Mouse (Mus musculus) lung, postnatal 10 days (tissue): ENCODE results near the gene Eri3.

ENCODE experiments used
- DNase-seq: peaks from one replicate; pipeline ENCODE4 v3.0.0; 2021

Gene Eri3

GRCm38 (mm10) chr4:117664411-117665137, 114.4 kb downstream of the Eri3 start:
- DNase-seq, result no peak

DNA sequence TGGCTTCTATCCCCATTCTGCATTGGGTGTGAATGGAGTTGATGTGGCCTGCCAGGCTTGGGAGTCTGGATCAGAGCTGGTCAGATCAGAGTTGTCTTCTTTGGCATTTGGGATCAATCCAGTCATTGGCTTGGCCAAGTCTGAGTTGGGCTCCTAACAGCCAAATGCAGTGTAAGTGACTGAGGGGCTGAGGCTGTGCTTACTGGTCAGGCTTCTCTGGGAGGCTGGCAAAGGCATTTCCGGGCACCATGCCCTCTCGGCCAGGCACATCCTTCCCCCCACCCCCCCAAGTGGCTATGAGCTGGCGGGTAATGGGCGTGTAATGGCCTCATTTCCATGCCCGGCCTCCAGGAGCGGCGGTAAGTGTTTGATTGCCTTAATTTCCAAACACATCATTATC, 115.4 kb downstream of the Eri3 start:
- DNase-seq, result peak; percentile 49

- no peak for DNase-seq
Observed at GRCm38 (mm10) chr4:117666054-117666453, 115.9 kb downstream of the Eri3 start.

GRCm38 (mm10) chr4:117669874-117670273, 119.7 kb downstream of the Eri3 start:
- no peak for DNase-seq

- no peak for DNase-seq
Observed at GRCm38 (mm10) chr4:117672042-117672441, 121.9 kb downstream of the Eri3 start.

DNA sequence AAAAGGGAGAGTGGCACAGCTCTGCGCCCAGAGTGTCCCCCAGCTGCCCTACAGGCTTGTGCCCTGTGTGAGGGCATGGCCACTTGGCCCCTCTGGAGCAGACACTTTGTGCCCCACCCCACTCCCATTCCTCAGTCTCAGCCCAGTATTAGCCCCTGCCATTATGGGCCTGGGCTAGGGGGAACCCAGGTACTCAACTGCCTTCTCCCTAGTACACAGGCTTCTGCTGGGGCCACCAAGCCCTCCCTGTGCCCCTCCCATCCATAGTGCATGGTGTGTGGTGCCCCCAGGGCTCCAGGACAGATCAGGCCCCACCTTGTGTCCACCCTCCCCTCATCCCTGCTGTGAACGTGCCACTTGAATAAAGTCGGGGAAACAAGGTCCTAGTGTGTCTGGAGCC, 123.7 kb downstream of the Eri3 start:
- DNase-seq, result no peak

- DNase-seq, result peak; percentile 88
Observed at GRCm38 (mm10) chr4:117676903-117677302, 126.7 kb downstream of the Eri3 start.

DNA sequence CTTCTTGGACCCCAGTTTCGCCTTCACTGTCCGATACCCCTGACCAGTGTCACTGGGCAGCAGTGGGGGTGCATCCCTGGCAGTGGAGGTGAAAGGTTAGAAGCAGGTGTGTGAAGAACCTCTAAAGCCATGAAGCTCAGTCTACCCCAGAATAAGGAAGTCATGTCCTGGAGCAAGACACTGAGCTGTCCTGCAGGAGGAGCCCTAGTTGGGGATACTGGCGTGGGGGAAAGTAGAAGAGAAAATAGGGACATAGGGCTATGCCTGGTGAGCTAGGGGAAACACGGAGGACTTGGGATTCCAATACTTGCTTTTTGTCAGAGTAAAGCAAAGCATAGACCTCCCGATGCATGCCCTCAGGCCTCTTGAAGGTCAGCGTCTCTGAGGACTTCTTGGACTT, 130.8 kb downstream of the Eri3 start:
- no peak for DNase-seq

DNA sequence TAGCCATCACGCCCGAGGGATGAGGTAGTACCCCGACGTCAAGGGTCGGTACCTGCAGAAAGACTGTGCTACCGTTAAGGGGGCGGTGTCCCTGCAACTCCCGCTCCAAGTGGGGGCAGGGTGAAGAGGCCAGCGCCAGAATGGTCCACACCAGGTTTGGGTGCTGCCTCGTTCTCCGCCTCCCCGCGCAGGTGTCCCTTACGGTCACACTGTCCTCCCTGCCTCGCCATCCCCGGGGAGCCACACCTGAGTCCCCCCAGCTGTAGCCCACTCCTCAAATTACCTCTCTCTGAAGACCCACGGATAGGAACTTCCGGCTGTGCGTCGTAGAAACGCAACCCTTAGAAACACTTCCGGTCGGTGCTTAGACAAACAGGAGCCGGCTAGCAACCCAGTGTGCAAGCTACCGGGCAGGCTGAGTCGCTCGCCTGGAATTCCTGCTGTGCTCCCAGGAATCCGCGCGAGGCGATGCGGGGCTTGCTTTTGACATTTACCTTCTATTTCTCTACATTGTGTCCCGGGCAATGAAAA, 131.8 kb downstream of the Eri3 start, which contains the start of gene Dmap1:
Gene Dmap1, minus strand, starts transcription at position 343 of the 531 bp plus-strand sequence.
- DNase-seq, result peak; percentile 89

DNA sequence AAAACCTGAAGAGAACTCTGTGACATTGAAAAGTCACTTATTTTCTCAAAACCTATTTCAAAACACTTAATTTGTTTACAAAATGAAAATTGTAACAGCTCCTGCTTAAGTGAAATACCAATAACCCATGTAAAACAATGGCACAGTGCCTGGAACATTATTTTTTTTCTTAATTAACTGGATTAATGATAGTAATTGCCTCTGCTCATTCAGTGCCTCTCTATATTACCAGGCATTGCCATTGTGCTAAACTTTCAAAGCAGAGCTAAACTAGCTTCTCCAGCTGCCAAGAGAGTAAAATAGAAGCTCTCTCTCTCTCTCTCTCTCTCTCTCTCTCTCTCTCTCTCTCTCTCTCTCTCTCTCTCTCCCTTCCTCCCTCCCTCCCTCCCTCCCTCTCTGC, 132.3 kb downstream of the Eri3 start:
- DNase-seq, result no peak

- no peak for DNase-seq
Observed at GRCm38 (mm10) chr4:117683048-117683768, 133.0 kb downstream of the Eri3 start.

GRCm38 (mm10) chr4:117686354-117686753, 136.2 kb downstream of the Eri3 start:
- no peak for DNase-seq

GRCm38 (mm10) chr4:117705361-117705760, 155.2 kb downstream of the Eri3 start:
- DNase-seq, result peak; percentile 70

- DNase-seq, result no peak
Observed at GRCm38 (mm10) chr4:117708780-117709550, 158.8 kb downstream of the Eri3 start.

DNA sequence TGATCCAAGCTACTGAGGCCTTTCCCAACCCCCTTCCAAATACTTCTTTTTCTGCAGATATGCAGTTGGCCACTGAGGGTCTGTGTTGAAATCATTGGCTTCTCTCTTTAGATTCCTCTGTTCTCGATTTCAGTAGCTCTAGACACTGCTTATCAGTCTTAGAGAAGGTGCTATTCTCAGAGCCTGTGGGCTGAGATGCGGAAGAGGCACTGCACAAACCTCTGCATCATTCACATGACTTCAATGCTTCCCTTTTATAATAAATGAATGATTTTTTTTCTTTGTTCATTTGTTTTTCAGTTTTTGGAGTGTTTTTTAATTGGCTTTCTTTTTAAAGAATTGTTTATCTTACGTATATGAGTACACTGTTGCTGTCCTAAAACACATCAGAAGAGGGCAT, 162.1 kb downstream of the Eri3 start:
- no peak for DNase-seq

DNA sequence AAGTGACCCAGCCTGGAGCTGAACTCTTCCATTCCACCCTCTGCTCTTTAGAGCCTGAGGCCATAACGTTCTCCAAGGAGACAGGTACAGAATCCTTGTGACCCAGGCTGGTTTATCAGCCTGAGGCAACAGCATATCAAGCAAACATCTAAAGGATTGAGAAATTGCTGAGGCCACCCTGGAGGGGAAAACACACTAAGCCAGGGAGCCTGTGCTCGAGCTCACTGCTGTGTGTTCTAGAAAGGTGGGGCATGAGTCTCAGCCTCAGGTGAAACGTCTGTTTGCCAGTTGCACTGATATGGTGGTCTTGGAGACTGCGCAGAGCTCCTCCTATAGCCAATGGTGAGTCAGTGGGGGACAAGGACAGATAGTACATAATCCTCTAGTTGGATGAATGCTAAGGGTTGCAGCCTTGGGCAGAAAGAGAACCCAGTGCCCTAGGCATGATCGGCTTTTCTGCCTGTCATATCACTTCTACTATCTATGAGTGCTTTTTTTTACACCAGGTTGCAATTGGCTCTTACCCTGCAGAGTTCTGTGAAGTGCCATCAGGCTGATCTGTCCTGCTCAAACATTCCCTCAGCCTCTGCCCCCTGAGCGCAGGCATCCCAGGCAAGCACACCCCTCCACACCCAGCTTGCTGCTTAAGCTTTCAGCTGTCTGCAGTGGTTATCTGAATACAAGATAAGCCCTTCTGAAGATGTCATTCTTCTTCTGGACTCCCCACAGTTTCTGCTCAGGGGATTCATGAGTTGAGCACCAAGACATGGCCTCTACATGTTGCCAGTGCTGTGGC, 163.3 kb downstream of the Eri3 start:
- DNase-seq, result no peak
